Mouse (Mus musculus) spleen, adult 2 months (tissue): ENCODE data around the gene Fcrlb.

ENCODE experiments used
- CTCF ChIP-seq: fragments of 200-500 bp; IDR thresholded peaks from 2 replicates; pipeline ENCODE4 v1.5.1; 2011; ENCODE audit warnings: mild to moderate bottlenecking, inconsistent platforms; ENCODE audit not compliant: insufficient read depth, insufficient read length, insufficient replicate concordance; ENCODE audit errors: extremely low read depth
- POLR2A ChIP-seq: fragments of 200-500 bp; IDR thresholded peaks from 2 replicates; pipeline ENCODE4 v1.6.1; 2011; ENCODE audit warnings: low read depth, low read length, inconsistent platforms

DNA sequence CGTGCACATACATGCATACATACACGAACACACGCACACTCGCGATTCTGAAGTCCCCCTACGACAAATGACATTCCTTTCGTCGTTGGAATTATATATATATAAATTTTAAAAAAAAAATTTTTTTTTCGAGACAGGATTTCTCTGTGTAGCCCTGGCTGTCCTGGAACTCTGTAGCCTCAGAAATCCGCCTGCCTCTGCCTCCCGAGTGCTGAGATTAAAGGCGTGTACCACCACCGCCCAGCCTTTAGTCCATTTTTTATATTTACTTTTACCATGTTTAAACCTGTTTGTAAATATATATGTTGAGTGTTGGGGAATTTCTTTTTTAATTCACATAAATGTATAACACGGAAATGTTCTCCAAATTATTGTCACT, 43.8 kb downstream of the Fcrlb start:
- TF ChIP-seq CTCF (no peak), POLR2A (no peak)
